Mouse (Mus musculus): ENCODE results near the gene Gm45213.

GRCm38 (mm10) chr7:66003865-66004638, 39.4 kb upstream of the Gm45213 start:
- no peak for TF ChIP-seq CTCF (IDR thresholded peaks at IDR 0.05; ENCODE audit: borderline replicate concordance, insufficient read depth, low read length)
- TF ChIP-seq POLR2A (IDR thresholded peaks at IDR 0.05; ENCODE audit: low read depth, low read length) = no peak

Data from embryonic fibroblast, embryonic 13.5 days (primary cell).